Mouse (Mus musculus): ENCODE measurements at regions not wholly inside any gene's neighbourhood (a gene's known extent, or its start where the extent isn't known, plus 50 kb on each side); places are given as distances from the start of the nearest gene placed in this dataset.

DNA sequence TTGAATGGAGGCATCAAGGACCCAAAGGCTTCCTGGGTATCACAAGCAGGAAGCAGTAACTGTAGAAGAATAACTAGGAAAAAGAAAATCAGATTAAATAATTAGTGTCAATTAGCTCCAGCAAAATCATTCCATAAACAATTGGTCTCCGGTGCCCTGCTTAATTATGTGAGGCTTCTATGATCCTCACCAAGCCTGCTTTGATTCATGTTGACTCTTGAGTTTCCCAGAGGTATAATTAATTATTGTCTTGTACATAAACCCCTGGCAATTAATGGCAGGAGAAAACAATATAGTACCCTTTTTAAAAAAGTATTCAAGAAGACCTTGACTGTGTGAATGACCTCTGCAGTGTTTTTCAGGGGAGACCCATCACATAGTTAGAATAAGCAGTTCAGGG is 61.5 kb upstream of the Sp8 start:
- H3K27ac ChIP-seq, result no peak overlapping the region
- H3K4me3 ChIP-seq (ENCODE audit: low read length), result no peak overlapping the region
- DNase-seq (ENCODE audit: low spot score) (no peak), ATAC-seq (no peak)
- no peak overlapping the region for H3K4me2 ChIP-seq (ENCODE audit: low read depth, low read length)
- H3K27me3 ChIP-seq (ENCODE audit: insufficient read depth, low read length), result no peaks in the 10 kb centered on the region
- TF ChIP-seq CTCF (IDR thresholded peaks at IDR 0.05; ENCODE audit: low read depth), result no peak
- no peaks in the 10 kb centered on the region for H3K9me3 ChIP-seq (ENCODE audit: low read length)
- WGBS, result 50% methylated on average over 1 of the region's 1 CpGs
- H3K36me3 ChIP-seq (ENCODE audit: insufficient read depth, low read length), result no peaks in the 10 kb centered on the region
- no peak overlapping the region for H3K9ac ChIP-seq (replicated peaks; ENCODE audit: low read length)
- H3K4me1 ChIP-seq (ENCODE audit: insufficient read depth, low read length), result no peaks in the 10 kb centered on the region

DNA sequence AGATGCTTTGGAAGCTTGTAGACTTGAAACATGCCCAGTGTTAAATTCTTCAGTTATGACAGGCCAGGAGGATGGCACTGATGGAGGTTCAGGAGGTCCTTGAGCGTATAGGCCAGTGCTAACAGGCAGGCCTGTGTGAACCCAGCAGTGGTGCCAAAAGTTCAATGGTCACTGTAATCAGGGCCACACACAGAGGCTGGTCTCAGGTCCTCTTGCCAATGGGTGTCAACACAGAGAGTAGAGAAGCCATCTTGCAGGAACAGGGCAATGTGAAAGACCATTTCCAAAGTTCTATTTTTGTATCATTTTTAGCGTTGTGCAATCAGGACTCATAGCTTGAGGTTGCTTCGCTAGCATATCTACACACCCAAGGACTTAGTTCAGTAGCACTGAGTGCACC is 64.2 kb upstream of the Sp8 start:
- Histone ChIP-seq H3K9ac (replicated peaks; ENCODE audit: low read length) (no peak overlapping the region), H3K36me3 (ENCODE audit: insufficient read depth, low read length) (no peaks in the 10 kb centered on the region), H3K4me3 (ENCODE audit: low read length) (no peak overlapping the region), H3K9me3 (ENCODE audit: low read length) (no peaks in the 10 kb centered on the region), H3K27me3 (ENCODE audit: insufficient read depth, low read length) (no peaks in the 10 kb centered on the region), H3K27ac (no peak overlapping the region), H3K4me1 (ENCODE audit: insufficient read depth, low read length) (no peaks in the 10 kb centered on the region), H3K4me2 (ENCODE audit: low read depth, low read length) (no peak overlapping the region)
- TF ChIP-seq CTCF (IDR thresholded peaks at IDR 0.05; ENCODE audit: low read depth), result no peak
- ATAC-seq (no peak), DNase-seq (ENCODE audit: low spot score) (no peak)
- 91% methylated on average over 3 of the region's 3 CpGs for WGBS

GRCm38 (mm10) chr12:118775463-118776064 is 70.6 kb upstream of the Sp8 start:
- no peak for TF ChIP-seq CTCF (IDR thresholded peaks at IDR 0.05; ENCODE audit: low read depth)

GRCm38 (mm10) chr12:118772790-118773189 is 73.3 kb upstream of the Sp8 start:
- 79% methylated on average over 2 of the region's 2 CpGs for WGBS
- no peak for ATAC-seq
- Histone ChIP-seq H3K9ac (replicated peaks; ENCODE audit: low read length) (no peak overlapping the region), H3K27me3 (ENCODE audit: insufficient read depth, low read length) (no peaks in the 10 kb centered on the region), H3K27ac (no peak overlapping the region), H3K9me3 (ENCODE audit: low read length) (no peaks in the 10 kb centered on the region), H3K36me3 (ENCODE audit: insufficient read depth, low read length) (no peaks in the 10 kb centered on the region), H3K4me1 (ENCODE audit: insufficient read depth, low read length) (no peaks in the 10 kb centered on the region), H3K4me3 (ENCODE audit: low read length) (no peak overlapping the region), H3K4me2 (ENCODE audit: low read depth, low read length) (no peak overlapping the region)
- no peak for DNase-seq (ENCODE audit: low spot score)
- TF ChIP-seq CTCF (IDR thresholded peaks at IDR 0.05; ENCODE audit: low read depth), result no peak

More at GRCm38 (mm10) chr12:118775463-118776064, 70.6 kb upstream of the Sp8 start:
- DNase-seq (ENCODE audit: low spot score) (no peak), ATAC-seq (no peak)
- Histone ChIP-seq H3K4me1 (ENCODE audit: insufficient read depth, low read length) (no peaks in the 10 kb centered on the region), H3K27me3 (ENCODE audit: insufficient read depth, low read length) (no peaks in the 10 kb centered on the region), H3K36me3 (ENCODE audit: insufficient read depth, low read length) (no peaks in the 10 kb centered on the region), H3K4me3 (ENCODE audit: low read length) (no peak overlapping the region), H3K9me3 (ENCODE audit: low read length) (no peaks in the 10 kb centered on the region), H3K4me2 (ENCODE audit: low read depth, low read length) (no peak overlapping the region), H3K9ac (replicated peaks; ENCODE audit: low read length) (no peak overlapping the region), H3K27ac (no peak overlapping the region)
- WGBS, result 45% methylated on average over 1 of the region's 1 CpGs

- H3K27ac ChIP-seq, result no peak overlapping the region
- ATAC-seq (no peak), DNase-seq (ENCODE audit: low spot score) (no peak)
- no peaks in the 10 kb centered on the region for H3K27me3 ChIP-seq (ENCODE audit: insufficient read depth, low read length)
- no peak overlapping the region for H3K9ac ChIP-seq (replicated peaks; ENCODE audit: low read length)
- no peak for TF ChIP-seq CTCF (IDR thresholded peaks at IDR 0.05; ENCODE audit: low read depth)
- H3K9me3 ChIP-seq (ENCODE audit: low read length), result no peaks in the 10 kb centered on the region
- 59% methylated on average over 1 of the region's 1 CpGs for WGBS
- no peaks in the 10 kb centered on the region for H3K4me1 ChIP-seq (ENCODE audit: insufficient read depth, low read length)
- H3K4me3 ChIP-seq (ENCODE audit: low read length), result no peak overlapping the region
- H3K4me2 ChIP-seq (ENCODE audit: low read depth, low read length), result no peak overlapping the region
- H3K36me3 ChIP-seq (ENCODE audit: insufficient read depth, low read length), result no peaks in the 10 kb centered on the region
Measured at GRCm38 (mm10) chr12:118766472-118766871, 79.7 kb upstream of the Sp8 start.

- TF ChIP-seq CTCF (IDR thresholded peaks at IDR 0.05; ENCODE audit: low read depth), result no peak
- no peaks in the 10 kb centered on the region for H3K36me3 ChIP-seq (ENCODE audit: insufficient read depth, low read length)
- no peak overlapping the region for H3K27ac ChIP-seq
- H3K4me1 ChIP-seq (ENCODE audit: insufficient read depth, low read length), result no peaks in the 10 kb centered on the region
- ATAC-seq, result no peak
- H3K4me2 ChIP-seq (ENCODE audit: low read depth, low read length), result no peak overlapping the region
- no peak overlapping the region for H3K9ac ChIP-seq (replicated peaks; ENCODE audit: low read length)
- 79% methylated on average over 2 of the region's 2 CpGs for WGBS
- H3K9me3 ChIP-seq (ENCODE audit: low read length), result no peaks in the 10 kb centered on the region
- no peak for DNase-seq (ENCODE audit: low spot score)
- no peak overlapping the region for H3K4me3 ChIP-seq (ENCODE audit: low read length)
- no peaks in the 10 kb centered on the region for H3K27me3 ChIP-seq (ENCODE audit: insufficient read depth, low read length)
Measured at GRCm38 (mm10) chr12:118754076-118754475, 92.1 kb upstream of the Sp8 start.

DNA sequence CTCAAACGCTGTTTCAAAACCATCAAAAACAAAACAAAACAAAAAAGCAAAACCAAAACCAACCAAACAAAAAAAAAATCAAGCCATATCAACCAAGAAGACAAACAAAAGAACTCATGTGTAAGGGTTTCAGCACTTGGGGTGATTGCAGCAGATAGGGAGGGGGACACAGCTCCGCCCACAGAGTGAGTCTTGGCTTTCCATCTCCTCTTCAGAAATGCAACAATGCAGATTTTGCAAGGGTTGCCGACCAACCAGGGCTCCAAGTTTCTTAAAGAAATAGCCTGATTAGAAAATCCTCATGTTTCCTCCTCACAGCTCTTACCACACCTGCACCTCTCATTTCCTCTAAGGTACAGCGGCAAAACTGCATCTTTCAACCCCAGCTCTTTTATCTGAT is 107.0 kb upstream of the Sp8 start:
- H3K9ac ChIP-seq (replicated peaks; ENCODE audit: low read length), result no peak overlapping the region
- ATAC-seq (no peak), DNase-seq (ENCODE audit: low spot score) (no peak)
- no peaks in the 10 kb centered on the region for H3K36me3 ChIP-seq (ENCODE audit: insufficient read depth, low read length)
- H3K9me3 ChIP-seq (ENCODE audit: low read length), result no peaks in the 10 kb centered on the region
- no peak overlapping the region for H3K4me3 ChIP-seq (ENCODE audit: low read length)
- no peak overlapping the region for H3K27ac ChIP-seq
- no peaks in the 10 kb centered on the region for H3K27me3 ChIP-seq (ENCODE audit: insufficient read depth, low read length)
- H3K4me2 ChIP-seq (ENCODE audit: low read depth, low read length), result no peak overlapping the region
- H3K4me1 ChIP-seq (ENCODE audit: insufficient read depth, low read length), result no peaks in the 10 kb centered on the region
- WGBS, result 69% methylated on average over 4 of the region's 4 CpGs
- no peak for TF ChIP-seq CTCF (IDR thresholded peaks at IDR 0.05; ENCODE audit: low read depth)
